Mouse (Mus musculus): ENCODE measurements around the gene Cep250. TPM values are rescaled to one million over a fixed set of nuclear protein-coding genes. Genes with fewer than 3 reads are reported as not detected.
"Not testable (repeated sequence)": the region's sequence is repeated elsewhere in the genome, so short reads cannot be mapped to it uniquely, and the experiment has no call there.

Gene Cep250
- polyA plus RNA-seq (2014; fragmentation: Nextera tagmentation; extraction: Ambion mirVana): 17.6 TPM in 2 replicates

- under 1% methylated on average over 29 of the region's 59 CpGs for WGBS
These were observed at the start of gene Cep250 for GRCm38 (mm10) chr2:155956134-155957059. Cep250 (plus strand) TSS chr2:155956458.

GRCm38 (mm10) chr2:155914684-155915083, 41.6 kb upstream of the Cep250 start:
- no peak overlapping the region for H3K9ac ChIP-seq (ENCODE audit: low read depth, low read length)
- H3K36me3 ChIP-seq (ENCODE audit: control insufficient read depth, insufficient read depth, low read length): peaks cover 58% of the 10 kb centered on the region
- H3K4me1 ChIP-seq (ENCODE audit: control insufficient read depth, insufficient read depth, low read length): no peaks in the 10 kb centered on the region
- H3K27ac ChIP-seq (replicated peaks; ENCODE audit: low read depth, low read length): no peak overlapping the region
- DNase-seq (ENCODE audit: low spot score) (no peak), ATAC-seq (ENCODE audit: low read depth) (no peak)
- no peak overlapping the region for H3K4me3 ChIP-seq (ENCODE audit: low read depth, low read length)
- H3K9me3 ChIP-seq (ENCODE audit: control insufficient read depth, low read length): no peaks in the 10 kb centered on the region
- 88% methylated on average over 6 of the region's 6 CpGs for WGBS
- no peak overlapping the region for H3K4me2 ChIP-seq (ENCODE audit: low read depth, low read length)
- no peaks in the 10 kb centered on the region for H3K27me3 ChIP-seq (replicated peaks; ENCODE audit: control insufficient read depth, insufficient read depth, low read length)

More at GRCm38 (mm10) chr2:155956134-155957059, at the start of gene Cep250:
- Histone ChIP-seq H3K9ac (ENCODE audit: low read depth, low read length) (peak within 1 kb of the TSS; percentile 90), H3K36me3 (ENCODE audit: control insufficient read depth, insufficient read depth, low read length) (0 out of 2 replicates have a peak, but pooled peaks cover 8% of the 10 kb centered on the region), H3K27ac (replicated peaks; ENCODE audit: low read depth, low read length) (peak within 1 kb of the TSS; percentile 81), H3K9me3 (ENCODE audit: control insufficient read depth, low read length) (no peaks in the 10 kb centered on the region), H3K27me3 (replicated peaks; ENCODE audit: control insufficient read depth, insufficient read depth, low read length) (no peaks in the 10 kb centered on the region), H3K4me3 (ENCODE audit: low read depth, low read length) (peak within 1 kb of the TSS; percentile 72), H3K4me1 (ENCODE audit: control insufficient read depth, insufficient read depth, low read length) (0 out of 2 replicates have a peak, but pooled peaks cover 5% of the 10 kb centered on the region), H3K4me2 (ENCODE audit: low read depth, low read length) (peak within 1 kb of the TSS; percentile 66)
- DNase-seq (ENCODE audit: low spot score) (peak; percentile 96), ATAC-seq (ENCODE audit: low read depth) (peak; percentile 97)

DNA sequence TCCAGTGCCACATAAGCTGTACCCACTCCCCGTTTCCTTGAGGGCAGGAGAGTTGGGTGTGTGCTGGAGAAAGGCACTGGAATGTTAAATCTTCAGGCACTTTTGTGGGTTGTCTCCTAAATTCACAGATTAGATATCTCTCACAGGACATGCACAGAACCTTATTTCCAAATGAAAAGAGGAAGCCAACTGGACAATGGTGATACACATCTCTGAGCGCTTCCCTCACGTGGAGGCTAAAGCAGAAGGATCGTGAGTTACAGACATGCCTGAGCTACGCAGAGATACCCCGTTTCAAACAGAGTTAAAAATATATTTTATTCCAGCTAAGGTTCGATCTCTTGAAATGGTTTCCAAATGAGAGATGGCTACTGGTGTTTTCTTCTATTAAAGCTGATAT, 33.1 kb upstream of the Cep250 start:
- no peaks in the 10 kb centered on the region for H3K27me3 ChIP-seq (replicated peaks; ENCODE audit: control insufficient read depth, insufficient read depth, low read length)
- WGBS: 96% methylated on average over 7 of the region's 7 CpGs
- H3K9me3 ChIP-seq (ENCODE audit: control insufficient read depth, low read length): 0 out of 2 replicates have a peak, but pooled peaks cover 3% of the 10 kb centered on the region
- no peak overlapping the region for H3K27ac ChIP-seq (replicated peaks; ENCODE audit: low read depth, low read length)
- peaks cover 23% of the 10 kb centered on the region for H3K36me3 ChIP-seq (ENCODE audit: control insufficient read depth, insufficient read depth, low read length)
- H3K4me2 ChIP-seq (ENCODE audit: low read depth, low read length): no peak overlapping the region
- H3K9ac ChIP-seq (ENCODE audit: low read depth, low read length): no peak overlapping the region
- ATAC-seq (ENCODE audit: low read depth) (no peak), DNase-seq (ENCODE audit: low spot score) (no peak)
- H3K4me1 ChIP-seq (ENCODE audit: control insufficient read depth, insufficient read depth, low read length): no peaks in the 10 kb centered on the region
- no peak overlapping the region for H3K4me3 ChIP-seq (ENCODE audit: low read depth, low read length)

DNA sequence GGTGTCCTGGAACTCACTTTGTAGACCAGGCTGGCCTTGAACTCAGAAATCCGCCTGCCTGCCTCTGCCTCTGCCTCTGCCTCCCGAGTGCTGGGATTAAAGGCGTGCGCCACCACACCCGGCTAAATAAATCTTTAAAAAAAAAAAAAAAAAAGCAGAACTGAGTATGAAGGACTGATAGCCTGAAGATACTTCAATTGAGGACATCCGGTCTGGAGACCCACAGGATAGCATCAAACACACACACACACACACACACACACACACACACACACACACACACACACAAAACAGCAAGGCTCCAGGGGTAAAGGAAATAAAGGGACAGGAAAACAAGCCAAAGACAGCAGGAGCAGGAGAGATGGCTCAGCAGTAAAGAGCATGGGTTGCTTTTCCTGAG, 31.0 kb upstream of the Cep250 start:
- H3K36me3 ChIP-seq (ENCODE audit: control insufficient read depth, insufficient read depth, low read length): peaks cover 13% of the 10 kb centered on the region
- not testable (repeated sequence) for H3K4me3 ChIP-seq (ENCODE audit: low read depth, low read length); H3K27ac ChIP-seq (replicated peaks; ENCODE audit: low read depth, low read length); DNase-seq (ENCODE audit: low spot score); H3K9ac ChIP-seq (ENCODE audit: low read depth, low read length); H3K4me2 ChIP-seq (ENCODE audit: low read depth, low read length); H3K9me3 ChIP-seq (ENCODE audit: control insufficient read depth, low read length); H3K4me1 ChIP-seq (ENCODE audit: control insufficient read depth, insufficient read depth, low read length); ATAC-seq (ENCODE audit: low read depth); H3K27me3 ChIP-seq (replicated peaks; ENCODE audit: control insufficient read depth, insufficient read depth, low read length)
- 91% methylated on average over 6 of the region's 6 CpGs for WGBS

- peaks cover 12% of the 10 kb centered on the region for H3K4me1 ChIP-seq (ENCODE audit: control insufficient read depth, insufficient read depth, low read length)
- WGBS: 60% methylated on average over 7 of the region's 7 CpGs
- peaks cover 5% of the 10 kb centered on the region; the same call in 1 of the 2 replicates for H3K36me3 ChIP-seq (ENCODE audit: control insufficient read depth, insufficient read depth, low read length)
- H3K9me3 ChIP-seq (ENCODE audit: control insufficient read depth, low read length): 0 out of 2 replicates have a peak, but pooled peaks cover 3% of the 10 kb centered on the region
- no peaks in the 10 kb centered on the region for H3K27me3 ChIP-seq (replicated peaks; ENCODE audit: control insufficient read depth, insufficient read depth, low read length)
- peak overlapping the region; percentile 82 for H3K4me2 ChIP-seq (ENCODE audit: low read depth, low read length)
- peak overlapping the region; percentile 94 for H3K27ac ChIP-seq (replicated peaks; ENCODE audit: low read depth, low read length)
- DNase-seq (ENCODE audit: low spot score) (peak; percentile 45), ATAC-seq (ENCODE audit: low read depth) (no peak)
- H3K4me3 ChIP-seq (ENCODE audit: low read depth, low read length): peak overlapping the region; percentile 72
- H3K9ac ChIP-seq (ENCODE audit: low read depth, low read length): peak overlapping the region; percentile 75
These were observed 27.4 kb upstream of the Cep250 start for GRCm38 (mm10) chr2:155928711-155929345.

DNA sequence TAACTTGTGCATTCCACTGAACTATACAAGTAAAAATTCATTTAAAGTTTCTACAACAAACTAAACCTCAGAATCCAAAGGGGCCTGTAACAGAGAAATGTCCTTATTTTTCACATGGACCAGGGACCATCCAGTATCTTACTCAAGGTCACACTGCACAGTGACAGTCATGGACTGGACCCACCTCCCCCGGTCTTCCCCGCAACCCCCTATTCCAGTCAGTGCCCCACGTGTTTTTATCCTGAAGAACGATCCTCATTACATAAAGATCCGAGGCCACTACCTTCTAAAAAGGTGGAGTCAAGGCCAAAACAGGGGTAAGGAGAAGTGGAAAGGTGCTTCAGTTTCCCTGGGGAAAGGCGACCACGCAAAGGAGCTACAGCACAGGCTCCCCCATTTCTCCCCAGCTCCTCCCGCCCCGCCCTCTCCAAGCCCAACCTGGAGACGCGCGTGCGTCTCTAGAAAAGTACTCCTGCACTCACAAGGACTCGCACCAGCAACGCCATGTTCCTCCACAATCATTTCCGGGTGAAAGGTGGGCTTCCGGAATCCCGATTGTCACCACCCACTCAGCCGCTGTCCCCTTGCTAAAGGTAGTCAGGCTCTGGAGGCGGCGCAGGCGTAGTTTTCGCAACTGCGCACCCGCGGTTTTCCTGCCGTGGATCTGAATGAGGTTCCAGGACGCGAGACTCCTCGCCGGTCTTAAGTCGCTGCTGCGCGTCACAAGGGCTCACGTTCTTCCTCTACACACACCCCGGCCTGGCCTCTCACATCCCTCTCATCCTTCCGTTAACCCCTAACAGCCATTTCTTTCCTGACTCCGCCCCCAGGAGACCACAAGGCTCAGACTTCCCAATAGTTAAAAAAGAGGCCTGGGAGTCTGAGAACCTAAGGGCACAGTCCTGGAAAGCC, 26.5 kb upstream of the Cep250 start, which contains the start of gene Uqcc1:
Gene Uqcc1 (minus strand): TSS at position 780 of the 912 bp plus-strand sequence.
- ATAC-seq (ENCODE audit: low read depth) (peak; percentile 96), DNase-seq (ENCODE audit: low spot score) (peak; percentile 97)
- Histone ChIP-seq H3K27me3 (replicated peaks; ENCODE audit: control insufficient read depth, insufficient read depth, low read length) (no peaks in the 10 kb centered on the region), H3K4me3 (ENCODE audit: low read depth, low read length) (peak within 1 kb of the TSS; percentile 72), H3K36me3 (ENCODE audit: control insufficient read depth, insufficient read depth, low read length) (no peaks in the 10 kb centered on the region), H3K9ac (ENCODE audit: low read depth, low read length) (peak within 1 kb of the TSS; percentile 75), H3K4me2 (ENCODE audit: low read depth, low read length) (peak within 1 kb of the TSS; percentile 82), H3K4me1 (ENCODE audit: control insufficient read depth, insufficient read depth, low read length) (peaks cover 12% of the 10 kb centered on the region), H3K27ac (replicated peaks; ENCODE audit: low read depth, low read length) (peak within 1 kb of the TSS; percentile 94), H3K9me3 (ENCODE audit: control insufficient read depth, low read length) (0 out of 2 replicates have a peak, but pooled peaks cover 3% of the 10 kb centered on the region)
- WGBS: under 1% methylated on average over 38 of the region's 38 CpGs

DNA sequence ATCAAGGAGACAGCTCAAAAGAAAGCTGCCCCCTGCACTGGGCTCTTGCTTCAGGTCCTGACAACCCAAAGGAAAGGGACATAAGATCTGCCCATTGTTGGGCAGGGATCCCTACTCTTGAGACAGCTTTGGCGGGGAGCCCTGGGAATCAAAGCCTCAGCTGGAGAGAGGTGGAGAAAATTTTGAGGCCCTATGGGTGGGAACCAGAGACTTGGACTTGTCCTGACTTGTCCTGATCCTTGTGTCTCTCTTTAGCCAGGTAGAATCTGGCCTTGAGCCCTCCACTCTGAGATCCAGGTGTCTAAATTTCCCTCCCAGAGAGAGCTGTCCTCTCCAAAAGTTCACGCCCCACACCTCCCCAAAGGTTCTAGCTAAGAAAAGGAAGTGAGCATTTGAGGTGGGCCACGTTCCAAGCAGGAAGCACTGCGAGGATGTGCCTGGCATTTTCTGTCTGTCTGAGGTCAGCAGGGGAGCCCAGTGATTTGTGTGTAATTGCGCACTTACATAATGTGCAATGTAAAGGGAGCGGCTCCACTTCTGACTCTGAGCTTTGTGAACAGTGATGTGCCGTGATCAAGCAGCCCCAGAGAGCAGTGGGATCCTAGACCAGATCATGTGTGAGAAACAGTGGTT, 16.2 kb upstream of the Cep250 start:
- Histone ChIP-seq H3K4me3 (ENCODE audit: low read depth, low read length) (no peak overlapping the region), H3K9me3 (ENCODE audit: control insufficient read depth, low read length) (no peaks in the 10 kb centered on the region), H3K9ac (ENCODE audit: low read depth, low read length) (no peak overlapping the region), H3K4me1 (ENCODE audit: control insufficient read depth, insufficient read depth, low read length) (peaks cover 15% of the 10 kb centered on the region), H3K27ac (replicated peaks; ENCODE audit: low read depth, low read length) (no peak overlapping the region), H3K27me3 (replicated peaks; ENCODE audit: control insufficient read depth, insufficient read depth, low read length) (no peaks in the 10 kb centered on the region), H3K36me3 (ENCODE audit: control insufficient read depth, insufficient read depth, low read length) (no peaks in the 10 kb centered on the region), H3K4me2 (ENCODE audit: low read depth, low read length) (no peak overlapping the region)
- 68% methylated on average over 7 of the region's 7 CpGs for WGBS
- ATAC-seq (ENCODE audit: low read depth) (peak; percentile 45; the same call in 1 of the 2 replicates), DNase-seq (ENCODE audit: low spot score) (peak; percentile 16)
